Mouse (Mus musculus): ENCODE results near the gene Stx5a. TPM values are rescaled to one million over a fixed set of nuclear protein-coding genes. Genes with fewer than 3 reads are reported as not detected.
A peak's percentile ranks its signal among the peaks of the same experiment; 100 is the strongest.

Stx5a gene
- total and polyA plus RNA-seq, 2 experiments = 43.5 to 62.1 TPM

DNA sequence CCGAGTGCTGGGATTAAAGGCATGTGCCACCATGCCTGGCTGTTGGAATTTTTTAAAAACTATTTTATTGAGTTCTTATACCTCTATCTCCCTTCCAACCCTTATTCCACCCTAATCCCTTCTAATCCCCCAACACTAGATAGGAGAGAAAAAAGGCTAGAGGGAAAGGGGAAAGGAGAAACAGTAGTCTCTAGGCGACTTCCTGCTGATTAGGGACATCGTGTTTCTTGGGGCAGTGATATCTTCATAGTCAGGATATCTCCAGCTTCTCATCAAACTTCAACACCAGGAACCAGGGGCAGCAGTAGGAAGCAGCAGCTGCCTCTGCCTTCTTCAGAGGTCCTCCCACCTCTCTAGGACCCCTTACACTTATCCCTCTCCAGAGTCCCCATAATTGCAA is 6.9 kb upstream of the Stx5a start:
- peaks cover 1% of the 10 kb centered on the region; the same call in 1 of the 2 replicates for H3K4me1 ChIP-seq (ENCODE audit: control insufficient read depth, insufficient read depth, low read length)
- H3K27me3 ChIP-seq (ENCODE audit: control insufficient read depth, insufficient read depth, low read length) = no peaks in the 10 kb centered on the region
- no peak overlapping the region for H3K9ac ChIP-seq (ENCODE audit: low read depth, low read length)
- TF ChIP-seq POLR2A (IDR thresholded peaks at IDR 0.05; ENCODE audit: extremely low read depth, insufficient read depth, low read length) = no peak
- TF ChIP-seq CTCF (IDR thresholded peaks at IDR 0.05; ENCODE audit: low read depth, low read length) = no peak
- H3K27ac ChIP-seq (replicated peaks; ENCODE audit: insufficient read depth, low read depth, low read length) = no peak overlapping the region
- H3K36me3 ChIP-seq (ENCODE audit: control insufficient read depth, insufficient read depth, low read length) = peaks cover 7% of the 10 kb centered on the region; the same call in 1 of the 2 replicates
- H3K79me2 ChIP-seq (ENCODE audit: control insufficient read depth, insufficient read depth, low read length) = no peaks in the 10 kb centered on the region; the same call in 1 of the 2 replicates
- WGBS = 73% methylated on average over 3 of the region's 3 CpGs
- H3K4me3 ChIP-seq (ENCODE audit: insufficient read depth, low read depth, low read length) = no peak overlapping the region
- no peak for DNase-seq (ENCODE audit: extremely low read depth, low read depth, low spot score)

DNA sequence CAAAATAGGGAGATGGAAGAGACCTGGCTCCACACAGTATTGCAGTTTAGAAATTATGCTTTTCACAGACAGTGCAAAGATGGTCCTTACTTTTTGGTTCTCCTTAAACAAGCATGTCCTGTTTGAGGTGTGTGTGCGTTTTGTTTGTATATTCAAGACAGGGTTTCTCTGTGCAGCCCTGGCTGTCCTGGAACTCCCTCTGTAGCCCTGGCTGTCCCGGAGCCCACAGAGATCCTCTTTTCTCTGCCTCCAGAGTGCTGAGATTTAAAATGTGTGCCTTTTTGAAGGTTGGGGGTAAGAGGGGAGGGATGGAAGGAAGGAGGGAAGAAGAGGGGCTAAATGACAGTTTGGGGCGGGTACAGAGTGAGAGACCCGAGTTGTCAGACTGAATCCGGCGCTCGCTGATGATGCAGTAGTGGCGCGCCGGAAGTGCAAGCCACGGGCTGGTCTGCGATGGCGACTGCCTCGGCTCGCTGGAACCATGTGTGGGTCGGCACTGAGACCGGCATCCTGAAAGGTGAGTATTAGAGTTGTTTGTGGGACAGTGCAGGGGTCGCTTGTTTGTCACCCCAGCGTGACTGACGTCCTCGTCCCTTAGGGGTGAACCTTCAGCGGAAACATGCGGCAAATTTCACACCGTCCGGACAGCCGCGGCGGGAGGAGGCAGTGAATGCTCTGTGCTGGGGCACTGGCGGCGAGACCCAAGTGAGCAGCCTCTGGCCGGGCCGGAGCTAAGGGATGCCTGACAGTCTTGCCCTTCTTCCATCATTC is 5.6 kb upstream of the Stx5a start, which contains the start of gene Wdr74:
Gene Wdr74 (plus strand): TSS at position 439 of the 771 bp plus-strand sequence.
- peak within 1 kb of the TSS; percentile 82 for H3K9ac ChIP-seq (ENCODE audit: low read depth, low read length)

DNA sequence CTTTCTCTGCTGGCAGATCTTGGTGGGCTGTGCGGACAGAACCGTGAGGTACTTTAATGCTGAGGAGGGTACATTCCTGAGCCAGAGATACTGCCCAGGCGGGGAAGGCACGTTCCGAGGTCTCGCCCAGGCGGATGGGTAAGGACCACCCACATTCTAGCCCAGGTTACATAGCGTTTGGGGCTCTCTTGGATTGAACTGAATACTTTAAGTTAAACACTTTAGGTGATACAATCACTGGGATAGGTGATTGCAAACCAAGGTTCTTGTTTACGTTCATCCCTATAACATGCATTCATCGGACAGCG is 5.1 kb upstream of the Stx5a start:
- peaks cover 7% of the 10 kb centered on the region; the same call in 1 of the 2 replicates for H3K4me1 ChIP-seq (ENCODE audit: control insufficient read depth, insufficient read depth, low read length)
- H3K9ac ChIP-seq (ENCODE audit: low read depth, low read length) = peak overlapping the region; percentile 82
- no peaks in the 10 kb centered on the region; the same call in 1 of the 2 replicates for H3K79me2 ChIP-seq (ENCODE audit: control insufficient read depth, insufficient read depth, low read length)
- TF ChIP-seq CTCF (IDR thresholded peaks at IDR 0.05; ENCODE audit: low read depth, low read length) = no peak
- no peak for TF ChIP-seq POLR2A (IDR thresholded peaks at IDR 0.05; ENCODE audit: extremely low read depth, insufficient read depth, low read length)
- H3K27me3 ChIP-seq (ENCODE audit: control insufficient read depth, insufficient read depth, low read length) = no peaks in the 10 kb centered on the region
- H3K36me3 ChIP-seq (ENCODE audit: control insufficient read depth, insufficient read depth, low read length) = peaks cover 12% of the 10 kb centered on the region
- peak overlapping the region; percentile 85 for H3K4me3 ChIP-seq (ENCODE audit: insufficient read depth, low read depth, low read length)
- DNase-seq (ENCODE audit: extremely low read depth, low read depth, low spot score) = no peak
- H3K27ac ChIP-seq (replicated peaks; ENCODE audit: insufficient read depth, low read depth, low read length) = no peak overlapping the region
- WGBS = 1% methylated on average over 11 of the region's 11 CpGs

More for the DNA sequence above, 5.6 kb upstream of the Stx5a start, which contains the start of gene Wdr74:
- TF ChIP-seq POLR2A (IDR thresholded peaks at IDR 0.05; ENCODE audit: extremely low read depth, insufficient read depth, low read length) (peak; percentile 86), CTCF (IDR thresholded peaks at IDR 0.05; ENCODE audit: low read depth, low read length) (no peak)
- under 1% methylated on average over 32 of the region's 32 CpGs for WGBS
- peak; percentile 67 for DNase-seq (ENCODE audit: extremely low read depth, low read depth, low spot score)
- Histone ChIP-seq H3K27ac (replicated peaks; ENCODE audit: insufficient read depth, low read depth, low read length) (peak within 1 kb of the TSS; percentile 29; the same call in 1 of the 2 replicates), H3K4me3 (ENCODE audit: insufficient read depth, low read depth, low read length) (peak within 1 kb of the TSS; percentile 85), H3K4me1 (ENCODE audit: control insufficient read depth, insufficient read depth, low read length) (peaks cover 3% of the 10 kb centered on the region; the same call in 1 of the 2 replicates), H3K27me3 (ENCODE audit: control insufficient read depth, insufficient read depth, low read length) (no peaks in the 10 kb centered on the region), H3K36me3 (ENCODE audit: control insufficient read depth, insufficient read depth, low read length) (peaks cover 12% of the 10 kb centered on the region), H3K79me2 (ENCODE audit: control insufficient read depth, insufficient read depth, low read length) (no peaks in the 10 kb centered on the region; the same call in 1 of the 2 replicates)

DNA sequence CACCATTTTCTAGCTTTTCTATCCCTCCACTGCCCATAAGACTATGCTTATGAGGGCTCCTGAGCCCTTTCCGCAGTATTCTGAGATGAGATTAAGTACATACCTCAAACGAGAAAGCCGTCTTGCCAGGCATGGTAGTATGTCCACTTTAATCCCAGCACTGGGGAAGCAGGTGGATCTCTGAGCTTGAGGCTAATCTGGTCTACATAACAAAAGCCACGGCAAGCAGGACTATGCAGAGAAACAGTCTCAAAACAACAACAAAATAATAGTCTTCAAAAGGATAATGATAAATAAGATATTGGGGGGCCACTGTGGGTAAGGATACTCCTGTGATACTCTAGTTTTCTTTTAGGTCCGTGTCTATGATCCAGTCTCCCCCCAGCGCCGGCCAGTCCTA is 2.3 kb upstream of the Stx5a start:
- H3K27ac ChIP-seq (replicated peaks; ENCODE audit: insufficient read depth, low read depth, low read length) = no peak overlapping the region
- H3K79me2 ChIP-seq (ENCODE audit: control insufficient read depth, insufficient read depth, low read length) = peaks cover 14% of the 10 kb centered on the region; the same call in 1 of the 2 replicates
- H3K27me3 ChIP-seq (ENCODE audit: control insufficient read depth, insufficient read depth, low read length) = no peaks in the 10 kb centered on the region
- TF ChIP-seq POLR2A (IDR thresholded peaks at IDR 0.05; ENCODE audit: extremely low read depth, insufficient read depth, low read length) (no peak), CTCF (IDR thresholded peaks at IDR 0.05; ENCODE audit: low read depth, low read length) (no peak)
- WGBS = 92% methylated on average over 7 of the region's 7 CpGs
- DNase-seq (ENCODE audit: extremely low read depth, low read depth, low spot score) = no peak
- peaks cover 13% of the 10 kb centered on the region for H3K4me1 ChIP-seq (ENCODE audit: control insufficient read depth, insufficient read depth, low read length)
- no peak overlapping the region for H3K4me3 ChIP-seq (ENCODE audit: insufficient read depth, low read depth, low read length)
- no peak overlapping the region for H3K9ac ChIP-seq (ENCODE audit: low read depth, low read length)
- H3K36me3 ChIP-seq (ENCODE audit: control insufficient read depth, insufficient read depth, low read length) = peaks cover 23% of the 10 kb centered on the region

DNA sequence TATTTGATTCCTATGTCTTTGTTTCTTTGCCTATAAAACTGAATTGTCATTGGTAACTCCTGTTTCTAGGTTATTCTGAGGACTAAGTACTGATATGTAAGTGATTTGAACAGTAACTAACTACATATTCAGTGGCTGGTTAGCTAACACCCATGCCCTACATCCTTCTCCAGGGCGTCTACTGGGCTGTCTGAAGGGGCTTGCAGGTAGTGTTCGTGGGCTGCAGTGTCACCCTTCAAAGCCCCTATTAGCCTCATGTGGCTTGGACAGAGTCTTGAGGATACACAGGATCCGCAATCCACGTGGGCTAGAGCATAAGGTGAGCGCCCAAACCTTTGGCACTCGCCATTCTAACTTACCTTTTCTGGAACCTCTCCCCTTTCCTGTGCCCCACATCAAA is 1.6 kb upstream of the Stx5a start:
- Histone ChIP-seq H3K79me2 (ENCODE audit: control insufficient read depth, insufficient read depth, low read length) (peaks cover 14% of the 10 kb centered on the region; the same call in 1 of the 2 replicates), H3K36me3 (ENCODE audit: control insufficient read depth, insufficient read depth, low read length) (peaks cover 29% of the 10 kb centered on the region), H3K4me1 (ENCODE audit: control insufficient read depth, insufficient read depth, low read length) (peaks cover 13% of the 10 kb centered on the region), H3K4me3 (ENCODE audit: insufficient read depth, low read depth, low read length) (no peak overlapping the region), H3K27me3 (ENCODE audit: control insufficient read depth, insufficient read depth, low read length) (no peaks in the 10 kb centered on the region), H3K9ac (ENCODE audit: low read depth, low read length) (no peak overlapping the region), H3K27ac (replicated peaks; ENCODE audit: insufficient read depth, low read depth, low read length) (no peak overlapping the region)
- 98% methylated on average over 6 of the region's 6 CpGs for WGBS
- DNase-seq (ENCODE audit: extremely low read depth, low read depth, low spot score) = no peak
- no peak for TF ChIP-seq CTCF (IDR thresholded peaks at IDR 0.05; ENCODE audit: low read depth, low read length)
- no peak for TF ChIP-seq POLR2A (IDR thresholded peaks at IDR 0.05; ENCODE audit: extremely low read depth, insufficient read depth, low read length)

DNA sequence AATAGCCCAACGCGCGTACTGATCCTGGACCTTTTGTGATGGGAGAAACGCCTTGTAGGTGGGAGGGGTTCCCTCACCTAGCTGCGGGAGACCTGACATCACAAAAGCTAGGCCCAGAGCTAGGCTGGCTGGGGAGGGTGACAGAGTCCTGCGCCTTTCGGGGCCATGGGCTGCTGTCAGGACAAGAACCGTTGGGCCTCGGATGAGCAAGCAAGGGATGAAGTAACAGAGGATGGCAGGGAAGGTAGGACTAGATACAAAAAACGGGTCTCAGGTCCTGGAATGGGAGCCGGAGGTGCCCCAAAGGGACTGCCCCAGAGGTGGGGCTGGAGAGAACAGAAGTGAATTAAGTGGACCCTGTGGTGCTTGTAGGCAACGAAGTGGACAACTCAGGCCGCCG is 610 bp upstream of the Stx5a start, which contains the start of gene 1700092M07Rik:
Gene 1700092M07Rik (plus strand): TSS at position 116 of the 400 bp plus-strand sequence.
- peaks cover 38% of the 10 kb centered on the region for H3K36me3 ChIP-seq (ENCODE audit: control insufficient read depth, insufficient read depth, low read length)
- no peak for DNase-seq (ENCODE audit: extremely low read depth, low read depth, low spot score)
- 64% methylated on average over 14 of the region's 14 CpGs for WGBS

More for the DNA sequence above, 610 bp upstream of the Stx5a start, which contains the start of gene 1700092M07Rik:
- Histone ChIP-seq H3K4me3 (ENCODE audit: insufficient read depth, low read depth, low read length) (peak within 1 kb of the TSS; percentile 73), H3K27me3 (ENCODE audit: control insufficient read depth, insufficient read depth, low read length) (no peaks in the 10 kb centered on the region), H3K27ac (replicated peaks; ENCODE audit: insufficient read depth, low read depth, low read length) (peak within 1 kb of the TSS; percentile 95), H3K4me1 (ENCODE audit: control insufficient read depth, insufficient read depth, low read length) (peaks cover 13% of the 10 kb centered on the region), H3K9ac (ENCODE audit: low read depth, low read length) (peak within 1 kb of the TSS; percentile 96), H3K79me2 (ENCODE audit: control insufficient read depth, insufficient read depth, low read length) (peaks cover 14% of the 10 kb centered on the region; the same call in 1 of the 2 replicates)
- TF ChIP-seq POLR2A (IDR thresholded peaks at IDR 0.05; ENCODE audit: extremely low read depth, insufficient read depth, low read length) (no peak), CTCF (IDR thresholded peaks at IDR 0.05; ENCODE audit: low read depth, low read length) (no peak)
